In the genomic region with DNA sequence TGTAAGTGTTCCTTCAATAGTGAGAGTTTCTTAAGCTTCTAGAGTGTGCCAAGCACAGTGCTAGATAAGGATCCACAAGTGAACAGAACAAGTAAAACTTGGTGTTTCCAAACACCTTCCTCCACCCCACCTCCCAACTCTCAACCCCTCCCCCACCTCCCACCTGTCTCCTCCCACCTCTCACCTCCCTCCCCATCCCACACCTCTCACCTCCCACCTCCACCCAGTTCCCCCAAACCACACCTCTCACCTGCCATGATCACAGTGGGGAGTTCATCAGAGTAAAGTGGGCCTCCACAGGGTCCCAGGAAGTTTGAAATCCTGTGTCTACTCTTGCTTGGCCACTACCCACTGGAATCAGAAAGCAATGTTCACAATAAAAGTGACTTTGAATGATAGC, we compare ENCODE assay signal across 20 mouse cellular contexts.
"Had no signal": no experiment of that assay in that cellular context is flagged by ENCODE, and none has a peak within 500 bp of the region (broad histone marks: within the 10 kb centered on the region; RNA-seq: fewer than 3 reads in every experiment).

No protein-coding gene starts in this region.

- H3K4me2 ChIP-seq: lung, embryonic 15.5 days; midbrain, embryonic 12.5 days; neural tube, embryonic 13.5 days; neural tube, embryonic 15.5 days had no signal

- DNase-seq: lung, adult 2 months; lung, postnatal 10 days; midbrain, embryonic 14.5 days; retina, postnatal 1 day; right cerebral cortex, adult 18-20 months; right cerebral cortex, postnatal 25 days; right cerebral cortex, postnatal 4 days; spleen, adult 18-20 months; thymus, adult 18-20 months; thymus, postnatal 14 days; thymus, postnatal 36 days had no signal

- H3K27ac ChIP-seq: liver, embryonic 14.5 days; lung, embryonic 15.5 days; midbrain, embryonic 10.5 days; midbrain, embryonic 12.5 days; neural tube, embryonic 15.5 days had no signal

- H3K4me3 ChIP-seq: lung, embryonic 15.5 days; midbrain, embryonic 10.5 days; midbrain, embryonic 12.5 days; myocyte; neural tube, embryonic 13.5 days; neural tube, embryonic 15.5 days had no signal

- H3K9ac ChIP-seq: liver, embryonic 14.5 days; lung, embryonic 15.5 days; midbrain, embryonic 12.5 days; neural tube, embryonic 13.5 days; neural tube, embryonic 15.5 days had no signal

- H3K27me3 ChIP-seq: lung, embryonic 15.5 days; neural tube, embryonic 13.5 days; neural tube, embryonic 15.5 days had no signal

- ATAC-seq: midbrain, embryonic 16.5 days had no signal

- H3K9me3 ChIP-seq: lung, embryonic 15.5 days; megakaryocyte, embryonic 14.5 days; midbrain, embryonic 10.5 days; midbrain, embryonic 12.5 days; neural tube, embryonic 13.5 days; neural tube, embryonic 15.5 days had no signal

- H3K36me3 ChIP-seq: lung, embryonic 15.5 days; midbrain, embryonic 10.5 days; midbrain, embryonic 12.5 days; neural tube, embryonic 13.5 days; neural tube, embryonic 15.5 days had no signal
